Mouse (Mus musculus) activated CD4-positive, CD25-positive, alpha-beta regulatory T cell, adult 4 months (primary cell): ENCODE data around the gene Mad1l1. TPM values are rescaled to one million over a fixed set of nuclear protein-coding genes. Genes with fewer than 3 reads are reported as not detected.
"Not testable (repeated sequence)": the region's sequence is repeated elsewhere in the genome, so short reads cannot be mapped to it uniquely, and the experiment has no call there.

Experiments
- ATAC-seq: one replicate; pipeline ENCODE4 v1.8.0; 2017
- polyA plus RNA-seq, 2 experiments: library from polyadenylated mRNA; unstranded; fragments of 100-300 nt; shearing (Covaris generic); gene quantifications; one replicate each; pipeline ENCODE4 v1.2.1; 2017

Mad1l1 gene
- polyA plus RNA-seq, 2 experiments from 2014 or later, result 19.3 to 23.1 TPM

DNA sequence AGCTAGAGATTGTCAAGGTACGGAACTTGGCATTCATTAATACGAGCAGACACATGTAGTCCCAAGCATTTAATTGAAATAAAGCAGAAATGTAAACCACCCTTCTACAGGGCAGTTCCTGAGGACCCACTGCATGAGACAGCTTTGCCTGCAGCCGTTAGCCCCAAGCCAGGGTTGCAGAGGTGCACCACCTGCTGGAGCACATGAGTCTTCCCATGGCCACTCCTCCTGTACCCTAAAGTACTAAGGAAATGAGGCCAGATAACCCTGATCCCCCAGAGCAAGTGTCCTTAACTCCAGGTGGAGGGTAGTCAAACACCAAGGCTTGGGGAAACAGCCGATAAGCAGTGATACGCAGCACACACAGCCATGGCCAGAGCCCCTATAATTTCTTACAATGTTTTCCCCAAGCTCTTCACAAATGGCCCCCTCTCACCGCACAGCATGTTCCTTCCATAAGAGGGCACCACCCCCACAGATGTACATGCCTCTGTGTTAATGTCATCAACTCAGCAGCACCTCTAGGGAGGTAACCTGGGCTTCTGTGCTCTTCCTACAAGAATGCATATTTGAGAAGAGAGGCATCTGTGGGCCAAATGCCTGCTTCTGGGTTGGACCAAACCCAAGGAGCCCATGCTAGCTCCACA, 283.6 kb downstream of the Mad1l1 start:
- ATAC-seq, result no peak

DNA sequence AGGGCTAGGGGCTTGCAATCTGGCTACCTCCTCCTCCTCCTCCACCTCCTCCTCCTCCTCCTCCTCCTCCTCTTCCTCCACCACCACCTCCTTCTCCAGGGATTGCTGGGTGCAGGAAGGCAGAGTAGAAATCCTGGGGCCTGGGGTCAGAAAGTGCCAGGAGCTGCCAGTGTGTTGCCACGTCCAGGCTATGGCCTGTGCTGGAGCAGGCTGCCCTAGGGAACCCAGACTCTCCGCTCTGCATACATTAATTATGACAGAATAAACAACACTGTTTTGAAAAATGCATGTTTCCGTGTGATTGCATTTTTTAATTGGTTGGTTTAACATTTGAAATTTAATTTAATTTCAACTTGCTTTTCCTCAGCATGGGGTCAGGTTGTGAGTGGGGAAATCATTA, 285.7 kb downstream of the Mad1l1 start:
- no peak for ATAC-seq

GRCm38 (mm10) chr5:140035025-140035330, 286.4 kb downstream of the Mad1l1 start:
- ATAC-seq, result no peak

DNA sequence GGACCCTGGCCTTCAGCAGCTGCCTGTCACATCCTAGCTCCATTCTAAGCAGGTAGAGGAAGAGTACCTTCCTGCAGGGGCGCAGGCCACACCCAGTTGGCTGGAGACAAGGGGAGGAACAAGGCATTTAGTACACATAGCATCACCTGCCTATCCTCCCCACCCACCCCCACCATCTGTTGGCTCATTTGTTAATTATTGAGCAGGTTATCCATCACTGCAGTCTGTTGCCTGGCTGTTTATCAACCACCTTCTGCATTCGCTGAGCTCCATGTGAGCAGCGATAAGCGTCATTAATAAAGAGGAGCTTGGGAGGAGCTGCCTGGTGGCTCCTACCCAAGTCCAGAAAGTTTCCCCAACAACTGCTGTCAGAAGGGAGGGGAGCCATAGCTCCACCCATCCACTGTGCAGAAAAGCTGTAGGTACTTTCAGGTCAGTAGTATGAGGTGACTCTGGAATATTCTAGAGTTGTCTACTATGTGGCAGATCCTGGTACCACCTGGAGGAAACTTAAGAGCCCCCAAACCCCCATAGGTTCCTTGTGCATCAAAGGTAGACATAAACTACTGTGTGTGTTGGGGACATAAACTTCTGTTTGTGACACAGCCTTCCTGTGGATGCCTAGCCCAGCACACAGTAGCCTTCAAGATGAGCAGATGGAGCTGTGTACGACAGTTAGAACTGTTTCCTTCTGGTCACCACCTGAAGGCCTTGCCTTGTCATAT, 286.9 kb downstream of the Mad1l1 start:
- no peak for ATAC-seq

DNA sequence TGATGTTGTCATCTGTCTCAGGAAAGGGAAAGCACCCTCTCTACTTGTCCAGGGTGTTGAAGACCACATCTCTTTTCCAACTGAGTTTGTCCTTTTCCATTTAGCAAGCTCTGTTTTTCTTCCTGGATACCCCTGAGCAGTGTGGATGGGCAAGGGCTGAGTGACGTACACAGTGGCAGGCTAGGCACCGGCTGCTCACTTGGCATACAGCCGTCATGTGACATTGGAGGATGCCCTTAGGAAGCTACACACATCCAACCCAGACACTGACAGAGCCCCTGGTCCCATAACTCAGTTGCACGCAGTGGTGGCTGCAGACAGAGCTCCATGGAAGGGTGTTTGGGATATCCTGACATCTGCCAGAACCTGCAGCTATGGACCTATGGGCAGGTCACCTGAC, 295.0 kb downstream of the Mad1l1 start:
- no peak for ATAC-seq

- ATAC-seq, result no peak
Measured at GRCm38 (mm10) chr5:140025301-140025700, 296.1 kb downstream of the Mad1l1 start.

DNA sequence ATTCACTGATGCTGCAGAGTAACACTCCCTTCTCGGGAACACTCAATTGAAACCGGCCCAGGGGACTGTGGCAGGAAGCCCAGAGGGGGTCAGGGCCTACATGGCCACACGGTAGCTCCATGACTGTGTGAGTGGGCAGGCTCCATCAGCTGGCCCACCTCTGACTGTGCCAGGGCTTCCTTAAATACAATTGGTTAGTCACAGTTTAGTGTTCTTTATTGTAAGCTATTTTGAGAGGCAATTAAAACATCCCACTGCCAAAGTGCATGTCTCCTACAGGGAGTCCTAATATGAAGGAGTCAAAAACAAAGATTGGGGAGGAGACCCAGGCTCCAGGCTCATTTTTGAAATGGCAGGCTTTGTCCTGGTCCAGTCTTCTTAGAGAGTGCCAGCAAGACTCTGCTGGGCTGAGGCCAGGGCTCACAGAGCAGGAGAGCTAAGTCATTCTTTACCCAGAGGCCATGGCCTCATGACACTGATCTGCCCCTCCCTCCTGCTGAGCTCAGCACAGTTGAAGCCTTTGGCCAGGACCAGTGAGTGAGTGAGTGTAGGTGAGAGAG, 297.3 kb downstream of the Mad1l1 start:
- no peak for ATAC-seq

- ATAC-seq, result no peak
Measured at GRCm38 (mm10) chr5:140022861-140023260, 298.5 kb downstream of the Mad1l1 start.

DNA sequence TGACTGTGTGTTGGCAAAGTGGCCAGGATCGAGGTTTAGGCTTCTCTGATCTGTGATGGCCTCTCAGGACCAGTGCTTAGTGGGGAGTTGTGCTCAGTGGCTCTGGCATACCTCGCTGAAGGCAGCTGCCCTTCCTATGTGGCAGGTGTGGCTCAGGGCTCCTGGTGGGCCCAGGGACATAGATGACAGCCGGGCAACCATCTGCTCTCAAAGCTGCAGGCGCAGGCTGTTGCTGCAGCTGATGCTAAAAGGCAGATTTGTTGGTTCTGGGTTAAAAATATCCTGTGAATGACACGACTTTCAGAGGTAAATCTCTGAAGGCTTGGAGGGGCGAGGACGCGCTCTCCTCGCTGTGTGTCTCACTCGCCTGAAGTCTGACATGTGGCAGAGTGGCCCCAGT, 299.6 kb downstream of the Mad1l1 start:
- ATAC-seq, result no peak

GRCm38 (mm10) chr5:140019616-140020015, 301.7 kb downstream of the Mad1l1 start:
- ATAC-seq, result no peak

DNA sequence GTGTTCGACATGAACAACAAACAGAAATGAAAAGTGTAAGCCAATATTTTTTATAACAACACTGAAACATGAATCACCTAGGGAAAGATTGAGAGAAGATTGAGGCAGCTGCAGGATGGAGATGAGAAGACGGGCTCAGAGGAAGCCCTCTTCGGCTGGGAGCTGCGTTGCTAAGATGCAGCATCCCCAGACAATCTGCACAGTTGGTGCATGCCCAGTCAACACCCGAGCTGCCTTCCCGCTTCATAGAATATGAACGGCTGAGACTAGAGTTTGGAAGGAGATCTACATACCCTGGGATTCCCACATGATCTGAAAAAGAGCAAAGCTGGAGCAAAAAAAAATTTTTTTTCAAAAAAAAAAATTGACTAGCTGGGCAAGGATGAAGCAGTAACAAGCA, 302.6 kb downstream of the Mad1l1 start:
- ATAC-seq, result no peak

- ATAC-seq, result no peak
Measured at GRCm38 (mm10) chr5:140016896-140017295, 304.5 kb downstream of the Mad1l1 start.

GRCm38 (mm10) chr5:140013652-140014051, 307.7 kb downstream of the Mad1l1 start:
- no peak for ATAC-seq

- ATAC-seq, result no peak
Measured at GRCm38 (mm10) chr5:140012286-140012967, 308.9 kb downstream of the Mad1l1 start.

DNA sequence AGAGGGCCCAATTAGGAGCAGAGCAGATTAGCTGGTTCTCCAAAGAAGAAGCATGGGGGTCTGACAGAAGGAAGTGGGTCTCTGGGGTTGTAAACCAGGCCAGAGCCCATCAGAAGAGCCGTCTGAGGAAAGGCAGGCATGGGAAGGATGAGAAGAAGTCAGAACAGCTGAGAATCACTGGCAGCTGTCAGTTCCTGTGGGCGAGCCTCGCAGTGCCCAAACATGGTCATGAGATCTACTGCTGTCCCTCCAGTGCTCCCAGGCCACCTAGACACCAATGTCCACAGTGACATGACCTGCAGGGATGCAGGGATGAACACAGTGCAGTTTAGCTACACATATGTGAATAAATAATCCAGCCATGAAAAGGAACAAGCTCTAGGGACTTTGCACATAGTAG, 310.9 kb downstream of the Mad1l1 start:
- ATAC-seq, result no peak

- no peak for ATAC-seq
Measured at GRCm38 (mm10) chr5:140009083-140009655, 312.2 kb downstream of the Mad1l1 start.

DNA sequence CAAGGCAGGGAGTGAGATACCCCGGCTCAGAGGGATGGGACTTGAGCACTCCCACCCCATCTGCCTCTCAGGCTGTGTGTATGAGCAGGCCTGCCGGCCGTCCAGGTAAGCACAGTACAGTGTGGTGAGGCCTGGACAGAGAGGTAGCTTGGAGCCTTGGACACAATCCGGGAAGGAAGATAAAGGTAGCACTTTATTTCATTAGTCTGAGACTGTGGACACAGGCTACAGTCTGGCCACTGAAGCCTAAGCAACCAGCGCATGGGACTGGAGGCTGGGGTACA, 312.9 kb downstream of the Mad1l1 start:
- no peak for ATAC-seq

DNA sequence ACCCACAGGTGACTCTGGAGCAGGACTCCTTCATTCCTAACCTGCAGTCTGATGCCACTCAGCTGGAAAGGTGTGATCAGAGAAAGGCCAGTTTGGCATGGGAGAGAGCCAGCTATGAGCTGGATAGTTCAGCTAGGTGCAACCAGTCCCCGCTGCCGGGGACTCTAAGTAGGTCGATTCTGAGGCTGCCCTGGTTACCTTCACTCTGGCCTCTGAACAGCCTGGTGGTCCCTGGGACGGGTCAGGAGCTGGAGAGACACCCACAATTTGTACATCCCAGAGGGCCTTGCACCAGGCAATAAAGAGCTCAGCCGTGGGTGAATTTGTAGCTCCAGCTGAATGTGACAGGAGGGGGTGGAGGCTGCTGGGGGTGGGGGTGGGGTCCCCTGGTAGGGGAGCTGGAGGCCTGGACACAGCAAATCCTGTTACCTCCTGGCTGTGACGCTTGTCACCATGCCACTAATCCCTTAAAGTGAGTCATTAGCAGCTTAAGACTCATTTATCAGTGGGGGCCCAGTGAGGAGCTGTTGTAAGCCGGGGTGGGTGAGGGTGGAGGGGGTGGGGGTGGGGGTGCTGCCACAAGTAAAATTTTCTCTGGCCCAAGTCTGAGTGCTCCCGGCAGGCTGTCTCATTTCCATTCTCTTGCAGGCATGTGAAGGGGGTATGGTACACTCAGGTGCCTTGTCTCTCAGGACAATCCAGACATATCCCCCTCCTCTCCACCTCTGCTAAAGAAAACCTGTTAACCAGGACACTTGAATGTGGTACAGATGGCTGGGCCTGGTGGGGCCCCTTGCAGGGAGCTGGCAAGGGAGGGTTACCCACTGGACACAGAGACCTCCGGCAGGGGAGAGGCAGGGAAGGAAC, 313.5 kb downstream of the Mad1l1 start:
- ATAC-seq, result no peak

DNA sequence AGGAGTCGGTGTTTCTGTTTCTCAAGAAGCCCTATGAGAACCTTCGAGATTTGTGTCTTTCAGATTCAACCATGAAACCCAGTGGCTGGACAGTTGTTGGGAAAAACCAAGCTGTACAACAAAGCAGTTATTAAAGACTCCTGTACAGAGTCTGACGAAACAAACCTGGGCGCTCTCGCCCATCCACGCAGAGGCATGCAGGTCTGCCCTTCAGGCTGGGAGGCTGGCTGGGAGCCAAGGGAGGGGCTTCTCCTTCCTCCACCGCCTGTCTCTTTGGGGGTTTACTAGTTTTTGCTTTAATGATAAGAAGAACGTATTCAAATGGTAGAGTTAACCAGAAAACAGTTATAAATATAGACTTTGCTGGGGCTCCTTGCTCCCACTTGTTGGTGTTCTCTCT, 314.5 kb downstream of the Mad1l1 start:
- no peak for ATAC-seq

- ATAC-seq, result no peak
Measured at GRCm38 (mm10) chr5:140002541-140002940, 318.8 kb downstream of the Mad1l1 start.

- ATAC-seq, result no peak
Measured at GRCm38 (mm10) chr5:139998916-139999315, 322.4 kb downstream of the Mad1l1 start.

GRCm38 (mm10) chr5:139998321-139998720, 323.0 kb downstream of the Mad1l1 start:
- not testable (repeated sequence) for ATAC-seq

- ATAC-seq, result no peak
Measured at GRCm38 (mm10) chr5:139991531-139991930, 329.8 kb downstream of the Mad1l1 start.
